Mouse (Mus musculus) neural tube, embryonic 14.5 days (tissue): ENCODE measurements at regions not wholly inside any gene's neighbourhood (a gene's known extent, or its start where the extent isn't known, plus 50 kb on each side); places are given as distances from the start of the nearest gene placed in this dataset.
A peak's percentile ranks its signal among the peaks of the same experiment; 100 is the strongest.

ENCODE experiments used
- ATAC-seq: fragments of 200-750 bp; cut with Nextera tagmentation; 2 replicates; pipeline ENCODE4 v1.8.0; 2017; ENCODE audit warnings: low read depth, mild to moderate bottlenecking, moderate TSS enrichment, moderate library complexity
- H3K27ac ChIP-seq: fragments of 300-500 bp; sonication (generic); 2 replicates; pipeline ENCODE4 v1.5.1; 2014; ENCODE audit warnings: low read depth, mild to moderate bottlenecking, control low read depth, low read length, moderate library complexity, mixed read lengths
- H3K27me3 ChIP-seq: fragments of 300-500 bp; sonication (generic); 2 replicates; pipeline ENCODE4 v1.6.1; 2014; ENCODE audit warnings: low read length; ENCODE audit not compliant: control insufficient read depth, insufficient read depth
- H3K36me3 ChIP-seq: fragments of 300-500 bp; sonication (generic); 2 replicates; pipeline ENCODE4 v1.6.1; 2014; ENCODE audit warnings: low read length, mixed read lengths; ENCODE audit not compliant: control insufficient read depth, insufficient read depth
- H3K4me1 ChIP-seq: fragments of 300-500 bp; sonication (generic); 2 replicates; pipeline ENCODE4 v1.6.1; 2014; ENCODE audit warnings: low read length; ENCODE audit not compliant: control insufficient read depth, insufficient read depth
- H3K4me2 ChIP-seq: fragments of 300-500 bp; sonication (generic); 2 replicates; pipeline ENCODE4 v1.6.1; 2014; ENCODE audit warnings: mild to moderate bottlenecking, low read depth, low read length, control low read depth
- H3K4me3 ChIP-seq: fragments of 300-500 bp; sonication (generic); 2 replicates; pipeline ENCODE4 v1.5.1; 2014; ENCODE audit warnings: low read depth, low read length, control low read depth, mixed read lengths
- H3K9ac ChIP-seq: fragments of 300-500 bp; sonication (generic); replicated peaks from 2 replicates; pipeline ENCODE4 v1.6.1; 2014; ENCODE audit warnings: low read depth, mild to moderate bottlenecking, control low read depth, low read length, mixed read lengths
- H3K9me3 ChIP-seq: fragments of 300-500 bp; sonication (generic); 2 replicates; pipeline ENCODE4 v1.6.1; 2016; ENCODE audit warnings: low read length; ENCODE audit not compliant: control insufficient read depth
- WGBS: fragments of 180-500 bp; shearing (Covaris S2); extraction: QIAGEN DNeasy Blood & Tissue Kit; methylation state at CpG from one replicate; pipeline ENCODE4 v1.1.7; 2014; 5-methylcytosine and 5-hydroxymethylcytosine counted together

DNA sequence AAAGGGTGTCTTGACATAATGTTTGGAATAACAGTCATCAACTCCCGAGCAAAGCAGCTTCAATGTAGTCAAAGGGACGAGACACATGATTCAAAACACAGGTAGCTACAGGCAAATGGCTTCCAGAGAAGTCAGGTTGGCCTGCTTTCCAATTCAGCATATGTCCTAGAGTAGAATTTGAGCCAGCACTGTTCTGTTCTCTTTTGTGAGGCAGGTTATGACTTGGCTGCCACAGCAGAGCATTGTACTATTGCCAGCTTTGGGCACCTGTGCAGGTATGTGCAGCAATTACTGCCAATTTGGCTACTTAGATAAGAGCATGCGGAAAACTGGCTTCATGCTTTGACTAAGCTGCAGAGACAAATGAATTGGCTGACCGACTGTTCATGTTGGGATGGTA, 699.1 kb downstream of the Pkhd1 start:
- Histone ChIP-seq H3K9ac (no peak overlapping the region), H3K9me3 (no peaks in the 10 kb centered on the region), H3K36me3 (no peaks in the 10 kb centered on the region), H3K4me1 (no peaks in the 10 kb centered on the region), H3K27ac (no peak overlapping the region), H3K4me2 (no peak overlapping the region), H3K4me3 (no peak overlapping the region), H3K27me3 (no peaks in the 10 kb centered on the region)
- ATAC-seq, result no peak
- 92% methylated on average over 4 of the region's 4 CpGs for WGBS

DNA sequence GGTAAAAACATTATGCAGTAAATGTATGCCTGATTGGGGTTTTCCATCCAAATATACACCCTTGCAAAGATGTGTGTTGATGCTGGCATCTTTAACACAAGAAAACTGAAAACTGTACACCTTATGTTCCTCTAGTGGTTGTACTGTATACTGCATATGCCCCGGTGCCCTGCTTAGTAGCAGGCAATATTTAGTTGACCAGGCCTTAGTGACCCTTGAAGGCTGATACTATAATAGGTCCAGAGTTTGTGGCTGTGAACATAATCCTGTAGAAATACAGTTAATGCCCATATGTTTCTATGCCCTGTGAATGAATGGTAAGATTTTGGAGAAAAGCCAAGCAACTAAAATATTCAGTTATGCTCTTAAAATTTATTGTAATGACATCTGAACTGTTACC, 690.7 kb downstream of the Pkhd1 start:
- Histone ChIP-seq H3K36me3 (no peaks in the 10 kb centered on the region), H3K4me1 (no peaks in the 10 kb centered on the region), H3K4me2 (no peak overlapping the region), H3K4me3 (no peak overlapping the region), H3K27me3 (no peaks in the 10 kb centered on the region), H3K9ac (no peak overlapping the region), H3K9me3 (no peaks in the 10 kb centered on the region), H3K27ac (no peak overlapping the region)
- 76% methylated on average over 1 of the region's 1 CpGs for WGBS
- no peak for ATAC-seq

DNA sequence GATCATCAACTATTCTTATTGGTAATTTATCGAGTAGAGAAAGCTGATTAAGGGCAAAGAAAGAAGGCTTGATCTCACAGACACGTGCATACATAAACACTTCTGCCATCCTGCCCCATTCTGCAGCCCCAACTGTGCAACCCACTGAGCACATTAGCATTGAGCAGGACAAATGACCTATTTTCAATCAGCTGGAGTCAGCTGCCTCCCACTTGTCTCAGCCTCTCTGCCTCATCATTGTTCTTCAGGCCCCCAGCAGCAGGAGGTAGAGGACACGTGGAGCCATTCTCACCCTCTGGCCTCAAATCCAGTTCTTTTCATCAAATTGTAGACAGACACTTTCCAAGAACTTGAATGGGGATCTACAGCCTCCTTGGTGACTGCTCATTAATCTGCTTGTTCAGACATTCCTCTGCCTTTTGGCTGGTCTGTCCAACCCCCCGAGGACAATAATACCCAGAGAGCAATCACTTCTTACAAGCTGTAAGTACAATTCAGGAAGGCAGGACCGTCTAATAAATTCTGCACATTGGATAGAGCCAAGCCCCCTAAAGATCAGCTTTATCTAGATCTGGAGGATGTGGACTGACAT, 690.0 kb downstream of the Pkhd1 start:
- ATAC-seq, result peak; percentile 89
- H3K4me1 ChIP-seq, result no peaks in the 10 kb centered on the region
- WGBS, result 5% methylated on average over 5 of the region's 5 CpGs
- no peak overlapping the region for H3K4me2 ChIP-seq
- H3K9ac ChIP-seq, result no peak overlapping the region
- H3K27me3 ChIP-seq, result no peaks in the 10 kb centered on the region
- no peaks in the 10 kb centered on the region for H3K36me3 ChIP-seq
- H3K9me3 ChIP-seq, result no peaks in the 10 kb centered on the region
- H3K27ac ChIP-seq, result no peak overlapping the region
- no peak overlapping the region for H3K4me3 ChIP-seq

DNA sequence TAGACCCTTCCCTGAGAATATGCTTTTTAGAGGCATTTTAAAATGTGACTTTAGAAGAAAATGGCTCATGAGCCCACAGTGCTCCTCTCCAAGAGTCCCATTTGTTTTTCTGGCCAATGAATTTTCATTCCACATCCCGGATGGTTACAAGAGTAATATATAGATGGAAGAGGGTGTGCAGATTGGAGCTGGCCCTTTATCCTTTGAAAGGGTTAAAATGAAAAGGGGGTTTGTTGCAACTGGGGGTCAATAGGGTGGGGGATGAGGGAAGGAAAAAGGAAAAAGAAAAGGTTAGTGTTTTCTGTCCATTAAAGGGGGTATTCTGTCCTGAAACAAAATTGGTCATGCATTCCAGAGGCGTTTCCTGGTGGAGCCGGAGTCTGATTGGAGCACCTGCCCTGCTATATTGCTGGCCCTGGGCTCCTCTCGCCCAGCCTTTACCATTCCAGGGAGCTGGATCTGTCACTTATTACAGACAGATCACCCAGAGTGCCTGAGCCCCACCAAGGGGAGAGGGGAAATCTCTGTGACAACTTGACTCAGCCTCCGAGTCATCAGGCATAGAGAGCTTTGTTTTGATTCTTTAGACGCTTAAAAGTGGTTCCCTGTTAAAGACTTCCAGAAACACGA, 666.7 kb downstream of the Pkhd1 start:
- Histone ChIP-seq H3K4me1 (no peaks in the 10 kb centered on the region), H3K4me2 (peak overlapping the region; percentile 11; the same call in 1 of the 2 replicates), H3K9ac (no peak overlapping the region), H3K27me3 (no peaks in the 10 kb centered on the region), H3K36me3 (no peaks in the 10 kb centered on the region), H3K9me3 (no peaks in the 10 kb centered on the region), H3K27ac (no peak overlapping the region), H3K4me3 (no peak overlapping the region)
- WGBS, result 10% methylated on average over 7 of the region's 7 CpGs
- peak; percentile 93 for ATAC-seq

DNA sequence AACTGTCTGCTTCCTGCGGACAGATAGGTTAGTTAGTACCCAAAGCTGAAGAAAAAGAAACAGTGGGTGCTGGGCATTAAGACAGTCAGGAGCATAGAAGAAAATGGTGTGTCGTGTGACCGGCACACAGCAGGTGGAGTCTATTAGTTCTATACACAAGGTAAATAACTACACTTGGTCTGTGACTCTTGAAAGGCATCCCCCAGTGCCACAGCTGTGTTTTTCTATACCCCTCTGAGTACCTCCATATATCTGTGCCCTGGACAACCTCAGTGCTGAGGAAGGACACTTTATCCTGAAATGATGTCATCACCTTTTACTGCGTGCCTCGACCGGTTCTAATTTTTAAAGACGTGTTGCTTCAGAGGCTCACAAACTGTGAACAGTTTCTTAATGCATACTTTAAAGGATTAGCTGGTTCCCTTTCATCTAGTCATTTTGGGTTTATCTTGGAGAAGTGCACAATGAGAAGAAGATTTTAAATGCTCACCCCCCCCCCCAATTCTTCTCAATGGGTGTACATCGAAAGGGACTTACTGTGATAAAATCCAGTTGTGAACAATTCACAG, 666.1 kb downstream of the Pkhd1 start:
- H3K9ac ChIP-seq, result no peak overlapping the region
- H3K36me3 ChIP-seq, result no peaks in the 10 kb centered on the region
- no peaks in the 10 kb centered on the region for H3K9me3 ChIP-seq
- H3K4me2 ChIP-seq, result peak overlapping the region; percentile 11; the same call in 1 of the 2 replicates
- no peaks in the 10 kb centered on the region for H3K27me3 ChIP-seq
- no peaks in the 10 kb centered on the region for H3K4me1 ChIP-seq
- WGBS, result 18% methylated on average over 8 of the region's 8 CpGs
- H3K4me3 ChIP-seq, result no peak overlapping the region
- no peak overlapping the region for H3K27ac ChIP-seq
- ATAC-seq, result peak; percentile 69

DNA sequence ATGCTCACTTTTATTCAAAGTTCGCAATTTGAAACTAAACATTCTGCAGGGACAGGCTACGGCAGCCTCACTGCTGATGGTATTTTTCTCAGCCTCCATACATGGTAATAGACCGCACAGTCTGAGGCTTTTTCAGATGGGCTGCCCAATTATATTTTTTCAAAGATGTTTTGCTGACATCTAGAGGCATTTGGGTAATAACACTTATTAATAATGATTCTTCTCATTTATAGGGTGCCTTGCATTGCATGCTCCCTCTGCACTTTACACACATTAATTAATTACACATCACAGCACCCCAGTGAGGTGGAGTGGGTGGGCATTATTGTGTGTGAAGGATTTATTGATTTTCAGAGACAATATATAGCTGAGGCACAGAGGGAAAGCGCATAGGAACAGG, 644.5 kb downstream of the Pkhd1 start:
- WGBS, result 26% methylated on average over 4 of the region's 4 CpGs
- Histone ChIP-seq H3K27me3 (no peaks in the 10 kb centered on the region), H3K4me1 (no peaks in the 10 kb centered on the region), H3K9me3 (no peaks in the 10 kb centered on the region), H3K4me2 (no peak overlapping the region), H3K36me3 (no peaks in the 10 kb centered on the region), H3K27ac (no peak overlapping the region), H3K9ac (no peak overlapping the region), H3K4me3 (no peak overlapping the region)
- peak; percentile 91 for ATAC-seq

DNA sequence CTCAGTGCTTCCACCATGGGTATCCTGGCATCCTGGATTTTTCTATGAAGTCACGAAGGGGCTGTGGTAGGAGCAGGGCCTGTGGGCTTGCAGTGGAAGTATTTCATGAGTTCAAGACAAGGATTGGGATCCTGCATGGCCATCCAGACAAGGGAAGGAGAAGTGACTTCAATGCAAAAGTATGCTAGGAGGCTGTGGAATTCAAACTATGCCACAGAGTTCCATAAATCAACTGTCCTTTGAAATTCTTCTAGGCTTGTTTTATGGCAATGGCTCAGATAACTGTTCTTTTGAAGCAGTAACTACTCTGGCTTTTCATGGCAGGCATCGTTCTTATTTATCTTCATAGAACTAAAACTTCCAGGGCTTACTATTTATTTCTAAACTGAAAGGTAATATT, 643.9 kb downstream of the Pkhd1 start:
- Histone ChIP-seq H3K4me1 (no peaks in the 10 kb centered on the region), H3K27ac (no peak overlapping the region), H3K9ac (no peak overlapping the region), H3K9me3 (no peaks in the 10 kb centered on the region), H3K36me3 (no peaks in the 10 kb centered on the region), H3K27me3 (no peaks in the 10 kb centered on the region), H3K4me3 (no peak overlapping the region), H3K4me2 (no peak overlapping the region)
- ATAC-seq, result no peak
- 5% methylated on average over 2 of the region's 2 CpGs for WGBS

DNA sequence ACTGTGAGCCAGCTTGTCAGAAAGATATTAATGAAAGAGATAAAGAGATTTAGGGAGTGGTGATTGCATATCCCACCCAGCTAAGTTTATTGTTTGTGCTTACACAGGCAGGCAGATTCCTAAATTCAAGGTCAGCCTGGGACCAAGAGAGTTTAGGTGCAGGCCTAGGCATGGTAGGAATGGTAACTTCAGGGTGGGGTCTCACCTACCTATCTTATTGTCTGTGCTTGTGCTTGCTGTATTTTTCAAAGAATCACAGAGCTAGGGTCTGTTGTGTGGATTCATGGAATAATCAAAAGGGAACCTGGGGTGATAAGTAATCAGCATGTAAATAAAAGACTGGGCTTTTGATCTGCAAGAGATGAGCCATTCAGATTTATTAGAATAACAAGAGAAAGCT, 642.4 kb downstream of the Pkhd1 start:
- Histone ChIP-seq H3K27ac (no peak overlapping the region), H3K27me3 (no peaks in the 10 kb centered on the region), H3K9ac (no peak overlapping the region), H3K4me2 (no peak overlapping the region), H3K36me3 (no peaks in the 10 kb centered on the region), H3K4me1 (no peaks in the 10 kb centered on the region), H3K4me3 (no peak overlapping the region), H3K9me3 (no peaks in the 10 kb centered on the region)
- ATAC-seq, result no peak

DNA sequence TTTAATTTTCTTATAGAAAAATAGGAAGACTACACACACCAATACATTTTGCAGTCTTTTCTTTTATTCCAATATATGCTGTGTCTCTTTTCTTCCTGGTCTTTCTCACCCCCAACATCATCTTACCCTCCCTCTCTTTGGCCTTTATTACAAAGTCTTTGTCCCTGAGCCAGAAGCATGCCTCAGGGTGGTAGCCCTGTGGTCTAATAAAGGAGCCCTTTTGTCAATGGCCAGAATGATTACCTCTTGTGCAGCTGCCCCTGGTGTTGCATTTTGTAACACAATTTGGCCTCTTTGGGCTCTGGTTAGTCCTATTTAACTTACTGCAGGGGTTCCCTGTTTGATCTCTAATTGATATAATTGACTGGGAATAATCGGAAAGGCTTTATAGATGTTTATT, 636.7 kb downstream of the Pkhd1 start:
- no peak overlapping the region for H3K4me2 ChIP-seq
- no peak for ATAC-seq
- no peaks in the 10 kb centered on the region for H3K27me3 ChIP-seq
- no peaks in the 10 kb centered on the region for H3K36me3 ChIP-seq
- WGBS, result 19% methylated on average over 1 of the region's 1 CpGs
- H3K9me3 ChIP-seq, result no peaks in the 10 kb centered on the region
- no peak overlapping the region for H3K27ac ChIP-seq
- H3K9ac ChIP-seq, result no peak overlapping the region
- no peak overlapping the region for H3K4me3 ChIP-seq
- H3K4me1 ChIP-seq, result peaks cover 6% of the 10 kb centered on the region; the same call in 1 of the 2 replicates
